Mouse (Mus musculus) urinary bladder, adult 18-20 months (tissue): ENCODE data around the gene A230050P20Rik.
"Not testable (repeated sequence)": the region's sequence is repeated elsewhere in the genome, so short reads cannot be mapped to it uniquely, and the experiment has no call there.

Experiments used
- DNase-seq, 2 experiments: peaks; one replicate each; pipeline ENCODE4 v3.0.0; 2022; ENCODE audit warnings: low spot score in 2 of 2, mixed read lengths in 2 of 2

The A230050P20Rik gene

GRCm38 (mm10) chr9:20868448-20869001 is at the start of gene A230050P20Rik:
A230050P20Rik (plus strand) TSS chr9:20868642.
- DNase-seq: peak in 1 of 2 experiments; percentile 50

GRCm38 (mm10) chr9:20820001-20820400 is 48.4 kb upstream of the A230050P20Rik start:
- no peak for DNase-seq

- no peak for DNase-seq
Measured at GRCm38 (mm10) chr9:20822821-20823220, 45.6 kb upstream of the A230050P20Rik start.

- DNase-seq: no peak
Measured at GRCm38 (mm10) chr9:20825781-20826180, 42.7 kb upstream of the A230050P20Rik start.

GRCm38 (mm10) chr9:20828127-20828526 is 40.3 kb upstream of the A230050P20Rik start:
- no peak for DNase-seq

- peak; percentile 87 to 89 for DNase-seq
Measured at GRCm38 (mm10) chr9:20830901-20831643, 37.4 kb upstream of the A230050P20Rik start.

GRCm38 (mm10) chr9:20834881-20835280 is 33.6 kb upstream of the A230050P20Rik start:
- no peak for DNase-seq

- not testable (repeated sequence) for DNase-seq
Measured at GRCm38 (mm10) chr9:20835431-20835954, 32.9 kb upstream of the A230050P20Rik start.

- DNase-seq: no peak
Measured at GRCm38 (mm10) chr9:20837184-20837947, 31.1 kb upstream of the A230050P20Rik start.

GRCm38 (mm10) chr9:20838931-20839330 is 29.5 kb upstream of the A230050P20Rik start:
- no peak for DNase-seq

GRCm38 (mm10) chr9:20842211-20842610 is 26.2 kb upstream of the A230050P20Rik start:
- no peak for DNase-seq

GRCm38 (mm10) chr9:20842670-20843069 is 25.8 kb upstream of the A230050P20Rik start:
- no peak for DNase-seq

- no peak for DNase-seq
Measured at GRCm38 (mm10) chr9:20850179-20850578, 18.3 kb upstream of the A230050P20Rik start.

- no peak for DNase-seq
Measured at GRCm38 (mm10) chr9:20857131-20857530, 11.3 kb upstream of the A230050P20Rik start.

- no peak for DNase-seq
Measured at GRCm38 (mm10) chr9:20859926-20860325, 8.5 kb upstream of the A230050P20Rik start.

GRCm38 (mm10) chr9:20861821-20862220 is 6.6 kb upstream of the A230050P20Rik start:
- no peak for DNase-seq

GRCm38 (mm10) chr9:20862225-20862624 is 6.2 kb upstream of the A230050P20Rik start:
- no peak for DNase-seq

- DNase-seq: no peak
Measured at GRCm38 (mm10) chr9:20866879-20867278, 1.6 kb upstream of the A230050P20Rik start.

- no peak for DNase-seq
Measured at GRCm38 (mm10) chr9:20869246-20869645, 804 bp downstream of the A230050P20Rik start.

GRCm38 (mm10) chr9:20870211-20871173 is 2.0 kb downstream of the A230050P20Rik start:
- DNase-seq: no peak

- DNase-seq: no peak
Measured at GRCm38 (mm10) chr9:20872991-20873390, 4.5 kb downstream of the A230050P20Rik start.
